Mouse (Mus musculus) liver, embryonic 11.5 days (tissue): ENCODE measurements around the gene Nfix. TPM values are rescaled to one million over a fixed set of nuclear protein-coding genes. Genes with fewer than 3 reads are reported as not detected.

Experiments used
- ATAC-seq: fragments of 200-750 bp; cut with Nextera tagmentation; replicated peaks from 2 replicates; pipeline ENCODE4 v1.8.0; 2017; ENCODE audit warnings: moderate number of reproducible peaks, mild to moderate bottlenecking, moderate TSS enrichment, moderate library complexity; ENCODE audit not compliant: low FRiP score
- DNase-seq: peaks from one replicate; pipeline ENCODE4 v3.0.0-alpha.2; 2017; ENCODE audit warnings: low spot score
- H3K27ac ChIP-seq: fragments of 300-500 bp; sonication (generic); 2 replicates; pipeline ENCODE4 v1.5.1; 2014; ENCODE audit warnings: mild to moderate bottlenecking, low read depth, low read length, control low read depth
- H3K27me3 ChIP-seq: fragments of 300-500 bp; sonication (generic); replicated peaks from 2 replicates; pipeline ENCODE4 v1.6.1; 2014; ENCODE audit warnings: low read length, mixed read lengths; ENCODE audit not compliant: control insufficient read depth, insufficient read depth
- H3K36me3 ChIP-seq: fragments of 300-500 bp; sonication (generic); 2 replicates; pipeline ENCODE4 v1.6.1; 2014; ENCODE audit warnings: mild to moderate bottlenecking, low read length, moderate library complexity, mixed read lengths; ENCODE audit not compliant: control insufficient read depth, insufficient read depth
- H3K4me1 ChIP-seq: fragments of 300-500 bp; sonication (generic); replicated peaks from 2 replicates; pipeline ENCODE4 v1.6.1; 2014; ENCODE audit warnings: low read length, mixed read lengths; ENCODE audit not compliant: control insufficient read depth, insufficient read depth
- H3K4me2 ChIP-seq: fragments of 300-500 bp; sonication (generic); 2 replicates; pipeline ENCODE4 v1.6.1; 2014; ENCODE audit warnings: mild to moderate bottlenecking, control low read depth, moderate library complexity
- H3K4me3 ChIP-seq: fragments of 300-500 bp; sonication (generic); 2 replicates; pipeline ENCODE4 v1.5.1; 2014; ENCODE audit warnings: low read depth, low read length, control low read depth
- H3K9ac ChIP-seq: fragments of 300-500 bp; sonication (generic); 2 replicates; pipeline ENCODE4 v1.6.1; 2014; ENCODE audit warnings: low read depth, low read length, control low read depth
- H3K9me3 ChIP-seq: fragments of 300-500 bp; sonication (generic); 2 replicates; pipeline ENCODE4 v1.6.1; 2016; ENCODE audit warnings: low read length, inconsistent platforms, mixed read lengths; ENCODE audit not compliant: control insufficient read depth
- WGBS: fragments of 180-500 bp; shearing (Covaris S2); extraction: QIAGEN DNeasy Blood & Tissue Kit; methylation state at CpG from one replicate; pipeline ENCODE4 v1.1.7; 2014; 5-methylcytosine and 5-hydroxymethylcytosine counted together
- polyA plus RNA-seq: library from polyadenylated mRNA; unstranded; fragments of >200 nt; fragmentation: Nextera tagmentation; extraction: Ambion mirVana; gene quantifications from 2 replicates; pipeline ENCODE4 v1.2.1, GENCODE M21; 2014

The Nfix gene
- polyA plus RNA-seq, 1 experiment from 2014 or later, result 7.1 TPM

DNA sequence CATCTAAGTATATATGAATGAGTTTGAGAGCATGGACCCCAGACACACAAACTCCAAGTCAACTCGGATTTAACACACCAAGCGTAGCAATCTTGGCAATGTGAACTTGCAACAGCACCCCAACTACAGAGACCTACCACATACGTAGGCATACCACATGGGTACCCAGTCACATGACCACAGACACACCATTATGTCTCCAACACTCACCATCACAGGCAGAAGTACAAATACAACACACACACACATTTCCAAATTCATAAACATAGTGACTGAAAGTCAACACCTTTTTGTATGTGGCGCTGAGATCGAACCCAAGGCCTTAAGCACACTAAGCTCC lies 9.8 kb upstream of the Nfix start:
- ATAC-seq, result no peak

DNA sequence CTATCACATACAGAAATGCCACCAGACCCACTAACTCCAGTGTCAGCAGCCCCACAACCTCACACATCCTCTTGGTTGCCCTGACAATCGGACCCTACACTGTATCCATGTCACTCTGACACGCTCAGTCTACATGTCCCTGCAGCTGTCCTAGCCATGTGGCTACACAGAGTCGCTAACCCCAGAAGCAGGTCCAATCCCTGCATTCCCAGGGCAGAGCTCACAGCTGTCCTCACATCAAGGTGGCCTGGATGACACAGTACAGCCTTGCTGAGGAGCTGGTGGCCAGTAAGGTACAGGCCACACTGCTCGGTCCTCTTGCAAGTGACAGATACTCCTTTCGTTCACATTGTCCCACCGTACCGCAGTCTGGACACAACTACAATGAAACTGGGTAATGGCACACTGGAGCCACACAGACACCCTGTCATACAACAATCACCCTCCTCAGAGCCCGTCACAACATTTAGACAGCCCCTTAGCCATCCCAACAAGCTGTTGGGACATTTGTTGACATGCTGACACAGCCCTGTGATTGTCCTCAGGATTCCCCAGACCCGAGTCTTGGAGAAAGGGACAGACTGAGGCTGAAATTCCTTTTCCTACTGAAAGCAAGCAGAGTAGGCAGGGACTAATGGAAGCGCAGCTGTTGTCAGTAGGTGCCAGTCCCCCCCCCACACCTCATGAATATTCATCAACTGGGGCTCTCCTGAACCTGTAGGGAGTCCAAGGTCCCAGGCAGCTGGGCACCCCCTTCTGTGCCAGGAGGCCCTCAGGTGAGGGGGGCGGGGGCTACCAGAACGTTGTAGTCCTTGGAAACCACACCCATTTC lies 9.2 kb upstream of the Nfix start:
- 69% methylated on average over 12 of the region's 12 CpGs for WGBS
- DNase-seq (no peak), ATAC-seq (no peak)
- peaks cover 56% of the 10 kb centered on the region for H3K27me3 ChIP-seq
- H3K9ac ChIP-seq, result no peak overlapping the region
- H3K4me3 ChIP-seq, result no peak overlapping the region
- no peak overlapping the region; the same call in 1 of the 2 replicates for H3K27ac ChIP-seq
- no peaks in the 10 kb centered on the region for H3K36me3 ChIP-seq
- H3K4me1 ChIP-seq, result peaks cover 12% of the 10 kb centered on the region
- peaks cover 2% of the 10 kb centered on the region; the same call in 1 of the 2 replicates for H3K9me3 ChIP-seq
- no peak overlapping the region for H3K4me2 ChIP-seq

More for the DNA sequence above, 9.8 kb upstream of the Nfix start:
- Histone ChIP-seq H3K4me2 (no peak overlapping the region), H3K9ac (no peak overlapping the region), H3K9me3 (peaks cover 2% of the 10 kb centered on the region; the same call in 1 of the 2 replicates), H3K27me3 (peaks cover 54% of the 10 kb centered on the region), H3K4me1 (peaks cover 16% of the 10 kb centered on the region), H3K36me3 (no peaks in the 10 kb centered on the region), H3K4me3 (no peak overlapping the region), H3K27ac (no peak overlapping the region)
- DNase-seq, result no peak
- 77% methylated on average over 5 of the region's 5 CpGs for WGBS

DNA sequence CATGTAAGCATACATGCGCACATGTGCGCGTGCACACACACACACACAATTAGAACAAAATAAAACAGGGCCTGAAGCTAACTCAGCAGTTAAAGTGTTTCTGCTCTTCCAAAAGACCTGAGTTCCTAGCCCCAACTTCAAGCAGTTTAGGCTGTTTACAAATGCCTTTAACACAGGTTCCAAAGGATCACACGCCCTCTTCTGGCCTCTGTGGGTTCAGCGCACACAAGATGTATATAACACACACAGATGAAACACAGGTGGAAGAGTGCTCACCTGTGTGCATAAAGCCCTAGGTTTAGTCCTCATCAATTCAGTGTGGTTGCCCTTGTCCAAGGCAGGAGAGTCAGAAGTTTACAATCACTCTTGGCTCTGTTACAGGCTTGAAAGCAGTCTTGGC lies 5.9 kb upstream of the Nfix start:
- DNase-seq (no peak), ATAC-seq (no peak)
- Histone ChIP-seq H3K27ac (no peak overlapping the region), H3K4me1 (peaks cover 9% of the 10 kb centered on the region; the same call in 1 of the 2 replicates), H3K9me3 (peaks cover 2% of the 10 kb centered on the region; the same call in 1 of the 2 replicates), H3K27me3 (peaks cover 64% of the 10 kb centered on the region), H3K4me2 (no peak overlapping the region), H3K9ac (no peak overlapping the region), H3K36me3 (no peaks in the 10 kb centered on the region), H3K4me3 (no peak overlapping the region)
- WGBS, result 92% methylated on average over 5 of the region's 5 CpGs

DNA sequence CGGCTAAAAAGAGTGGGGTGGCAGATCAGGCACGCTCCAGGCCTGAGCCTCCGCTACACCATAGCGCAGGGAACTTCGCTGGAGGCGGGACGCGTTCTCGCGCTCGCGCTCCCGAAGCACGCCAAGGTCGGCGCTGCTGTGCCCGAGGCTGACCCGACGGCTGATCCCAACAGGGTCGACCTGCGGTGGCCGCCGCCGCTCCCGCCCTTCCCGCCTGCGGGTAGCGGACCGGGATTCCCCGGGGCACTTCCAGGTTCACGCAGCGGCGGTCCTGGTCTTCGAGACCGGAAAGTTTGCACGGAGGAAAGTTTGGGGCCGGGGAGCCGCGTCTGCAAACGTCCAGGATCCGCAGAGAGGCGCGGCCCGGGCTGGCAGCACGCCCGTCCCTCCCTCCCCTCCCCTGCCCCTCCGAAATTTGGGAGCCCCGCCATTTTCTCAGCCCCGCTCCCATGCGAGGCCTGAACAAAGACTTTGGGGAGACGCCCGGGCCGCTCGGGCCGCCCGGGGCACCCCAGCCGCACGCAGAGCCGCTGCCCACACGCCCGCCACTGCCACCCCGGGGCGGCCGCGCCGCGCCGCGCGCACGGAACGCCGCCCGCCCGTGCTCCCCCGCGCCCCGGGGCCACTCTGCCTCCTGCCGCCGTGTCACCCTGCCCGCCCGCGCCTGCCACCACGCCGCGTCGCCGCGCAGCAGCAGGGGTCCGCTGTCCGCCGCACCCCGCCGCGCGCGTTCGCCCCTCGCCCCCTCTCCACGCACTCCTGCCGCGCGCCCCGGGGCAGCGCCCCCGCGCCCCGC lies 810 bp downstream of the Nfix start:
- Histone ChIP-seq H3K4me2 (peak overlapping the region; percentile 96), H3K9ac (peak overlapping the region; percentile 79), H3K9me3 (no peaks in the 10 kb centered on the region), H3K4me3 (peak overlapping the region; percentile 90), H3K27me3 (peaks cover 91% of the 10 kb centered on the region), H3K27ac (peak overlapping the region; percentile 32), H3K36me3 (no peaks in the 10 kb centered on the region), H3K4me1 (peaks cover 5% of the 10 kb centered on the region; the same call in 1 of the 2 replicates)
- under 1% methylated on average over 84 of the region's 108 CpGs for WGBS
- DNase-seq (peak; percentile 70), ATAC-seq (peak; percentile 46)

DNA sequence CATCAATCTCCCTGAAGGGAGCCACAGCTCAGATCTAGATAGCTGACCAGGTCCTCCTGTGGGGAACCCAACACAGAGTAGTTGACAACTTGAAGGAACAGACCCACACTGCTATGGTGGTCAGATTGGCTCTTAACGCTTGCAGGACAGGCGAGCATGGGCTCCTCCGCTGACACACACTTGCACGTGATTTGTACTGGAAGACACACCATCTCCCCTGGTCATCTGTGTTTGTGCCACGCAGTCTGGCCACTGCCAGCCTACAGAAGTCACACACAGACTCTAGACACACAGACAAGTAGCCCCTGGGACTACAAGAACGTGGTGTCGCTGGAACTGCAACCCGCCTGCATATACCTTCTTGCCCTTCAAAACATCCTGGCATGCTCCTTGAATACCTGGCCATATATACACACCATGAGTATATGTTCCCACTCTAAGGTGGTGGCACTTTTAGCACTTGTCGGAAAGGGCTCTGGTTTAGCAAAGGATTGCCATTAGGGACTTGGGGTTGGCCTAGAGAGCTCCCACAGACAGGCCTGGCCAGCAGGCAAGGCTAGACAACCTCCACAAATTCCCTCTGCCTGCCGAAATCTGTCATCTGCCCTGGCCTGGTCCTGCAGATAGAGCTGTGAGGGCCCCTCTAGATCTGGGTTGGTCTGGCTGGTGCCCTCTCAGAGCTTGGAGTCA lies 1.6 kb downstream of the Nfix start:
- peak overlapping the region; percentile 79 for H3K9ac ChIP-seq
- no peak for DNase-seq
- H3K27ac ChIP-seq, result no peak overlapping the region
- H3K4me2 ChIP-seq, result peak overlapping the region; percentile 96
- no peaks in the 10 kb centered on the region for H3K36me3 ChIP-seq
- peaks cover 5% of the 10 kb centered on the region; the same call in 1 of the 2 replicates for H3K4me1 ChIP-seq
- peak overlapping the region; percentile 90 for H3K4me3 ChIP-seq
- no peak for ATAC-seq
- H3K27me3 ChIP-seq, result peaks cover 92% of the 10 kb centered on the region
- H3K9me3 ChIP-seq, result no peaks in the 10 kb centered on the region
- 47% methylated on average over 10 of the region's 10 CpGs for WGBS

DNA sequence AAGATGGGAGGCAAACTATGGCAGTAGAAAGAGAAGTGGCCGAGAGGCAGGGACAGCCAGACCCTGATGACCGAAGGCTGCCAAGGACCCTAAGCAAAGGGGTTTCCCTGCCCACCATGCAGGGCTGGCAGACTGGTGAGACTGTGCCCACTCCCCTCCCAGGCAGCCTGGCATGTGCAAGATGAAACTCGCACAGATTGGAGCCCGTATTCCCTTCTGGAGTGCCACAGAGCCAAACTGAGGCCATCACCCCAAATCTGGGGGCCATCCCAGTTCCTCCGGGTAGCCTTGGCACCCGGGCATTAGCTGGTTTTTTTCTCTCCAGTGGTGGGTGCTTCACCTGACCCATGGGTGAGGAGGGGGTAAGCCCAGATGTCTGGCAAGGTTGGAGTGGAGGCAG lies 2.2 kb downstream of the Nfix start:
- WGBS, result 79% methylated on average over 6 of the region's 6 CpGs
- H3K4me3 ChIP-seq, result no peak overlapping the region
- no peak for DNase-seq
- H3K4me1 ChIP-seq, result peaks cover 5% of the 10 kb centered on the region; the same call in 1 of the 2 replicates
- peaks cover 92% of the 10 kb centered on the region for H3K27me3 ChIP-seq
- H3K27ac ChIP-seq, result no peak overlapping the region
- no peak overlapping the region for H3K4me2 ChIP-seq
- H3K36me3 ChIP-seq, result no peaks in the 10 kb centered on the region
- no peak overlapping the region for H3K9ac ChIP-seq
- no peak for ATAC-seq
- H3K9me3 ChIP-seq, result no peaks in the 10 kb centered on the region

DNA sequence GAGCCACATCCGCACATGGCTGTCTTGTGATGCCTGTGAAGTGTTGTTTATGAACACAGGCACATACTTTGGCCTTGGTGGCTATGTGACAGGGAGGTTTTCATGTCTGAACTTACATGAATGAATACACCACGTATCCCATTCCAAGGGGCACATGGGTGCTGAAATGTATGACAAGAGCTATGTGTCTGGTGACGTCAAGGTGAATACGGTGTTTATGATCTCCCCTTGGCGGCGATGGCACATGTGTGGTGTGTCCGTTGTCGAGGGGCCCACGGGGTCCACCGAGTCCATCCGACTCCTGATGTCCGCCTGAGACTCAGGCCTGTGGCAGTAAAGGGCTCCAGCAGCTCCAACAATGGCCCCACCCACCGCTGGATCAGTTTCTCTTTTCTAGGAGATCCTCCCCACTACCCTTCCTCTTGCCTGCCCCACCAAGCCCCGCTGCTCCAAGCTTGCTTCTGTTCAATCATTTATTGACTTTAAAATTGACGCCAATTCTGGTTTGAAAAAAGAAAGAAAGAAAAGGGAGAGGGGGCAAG lies 2.8 kb downstream of the Nfix start:
- 79% methylated on average over 15 of the region's 15 CpGs for WGBS
- DNase-seq (no peak), ATAC-seq (no peak)
- H3K4me2 ChIP-seq, result no peak overlapping the region
- no peaks in the 10 kb centered on the region for H3K36me3 ChIP-seq
- no peaks in the 10 kb centered on the region for H3K9me3 ChIP-seq
- no peak overlapping the region for H3K9ac ChIP-seq
- peaks cover 91% of the 10 kb centered on the region for H3K27me3 ChIP-seq
- H3K27ac ChIP-seq, result no peak overlapping the region
- H3K4me3 ChIP-seq, result no peak overlapping the region
- H3K4me1 ChIP-seq, result peaks cover 5% of the 10 kb centered on the region; the same call in 1 of the 2 replicates

DNA sequence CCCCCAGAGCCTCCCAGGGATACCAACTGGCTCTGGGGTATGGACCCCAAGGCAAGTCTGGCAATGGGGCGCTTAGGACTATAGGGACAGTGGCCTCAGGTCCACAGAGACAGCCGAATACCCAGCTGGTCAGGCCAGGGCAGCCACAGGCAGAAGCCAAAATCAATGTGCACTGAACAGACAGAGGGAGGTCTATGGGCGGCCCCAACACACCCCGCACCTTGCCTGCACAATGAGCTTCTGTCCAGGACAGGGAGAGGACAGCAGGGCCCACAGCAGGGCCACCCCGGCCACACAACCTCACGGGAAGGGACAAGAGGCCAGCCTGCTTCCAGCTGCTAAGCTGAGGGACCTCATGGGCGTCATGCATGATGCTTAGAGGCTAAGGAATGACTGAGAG lies 5.7 kb downstream of the Nfix start:
- H3K4me3 ChIP-seq, result no peak overlapping the region
- WGBS, result 70% methylated on average over 7 of the region's 7 CpGs
- no peak overlapping the region for H3K27ac ChIP-seq
- no peak overlapping the region for H3K9ac ChIP-seq
- H3K4me1 ChIP-seq, result no peaks in the 10 kb centered on the region
- no peak overlapping the region for H3K4me2 ChIP-seq
- ATAC-seq (no peak), DNase-seq (no peak)
- H3K9me3 ChIP-seq, result no peaks in the 10 kb centered on the region
- no peaks in the 10 kb centered on the region for H3K36me3 ChIP-seq
- peaks cover 88% of the 10 kb centered on the region for H3K27me3 ChIP-seq
